Mouse (Mus musculus): Measurements from ENCODE around the gene 2310003L06Rik. TPM values are rescaled to one million over a fixed set of nuclear protein-coding genes. Genes with fewer than 3 reads are reported as not detected.

Gene 2310003L06Rik
- polyA plus RNA-seq (2016; fragmentation: Nextera tagmentation; extraction: Ambion mirVana), result not detected in 2 replicates

GRCm38 (mm10) chr5:87969201-87969600, at the start of gene 2310003L06Rik, which contains the start of gene Gm28434:
Gene 2310003L06Rik (plus strand): TSS chr5:87969459.
Gene Gm28434 (plus strand): TSS chr5:87969517.
- no peak for ATAC-seq (ENCODE audit: low FRiP score, low read depth)
- H3K9me3 ChIP-seq, result no peaks in the 10 kb centered on the region
- WGBS, result 54% methylated on average over 2 of the region's 2 CpGs

GRCm38 (mm10) chr5:87925372-87925771, 43.9 kb upstream of the 2310003L06Rik start, which contains the start of gene Csn3:
Gene Csn3 (plus strand): TSS chr5:87925579.
- no peaks in the 10 kb centered on the region for H3K4me1 ChIP-seq
- ATAC-seq (ENCODE audit: low FRiP score, low read depth), result no peak; the same call in 1 of the 2 replicates
- H3K4me3 ChIP-seq, result no peak within 1 kb of the TSS
- H3K4me2 ChIP-seq (replicated peaks), result no peak within 1 kb of the TSS
- 28% methylated on average over 5 of the region's 5 CpGs for WGBS
- no peak within 1 kb of the TSS for H3K27ac ChIP-seq (replicated peaks)
- no peaks in the 10 kb centered on the region for H3K9me3 ChIP-seq
- no peaks in the 10 kb centered on the region for H3K36me3 ChIP-seq
- no peak within 1 kb of the TSS for H3K9ac ChIP-seq (replicated peaks)
- no peaks in the 10 kb centered on the region for H3K27me3 ChIP-seq

More at GRCm38 (mm10) chr5:87969201-87969600, at the start of gene 2310003L06Rik, which contains the start of gene Gm28434:
- Histone ChIP-seq H3K4me3 (no peak within 1 kb of the TSS), H3K27ac (replicated peaks) (no peak within 1 kb of the TSS), H3K4me1 (no peaks in the 10 kb centered on the region), H3K4me2 (replicated peaks) (no peak within 1 kb of the TSS), H3K9ac (replicated peaks) (no peak within 1 kb of the TSS), H3K36me3 (no peaks in the 10 kb centered on the region), H3K27me3 (no peaks in the 10 kb centered on the region)

GRCm38 (mm10) chr5:87931603-87932002, 37.7 kb upstream of the 2310003L06Rik start:
- no peak for ATAC-seq (ENCODE audit: low FRiP score, low read depth)
- Histone ChIP-seq H3K9me3 (no peaks in the 10 kb centered on the region), H3K27me3 (no peaks in the 10 kb centered on the region), H3K27ac (replicated peaks) (no peak overlapping the region), H3K4me1 (no peaks in the 10 kb centered on the region), H3K9ac (replicated peaks) (no peak overlapping the region), H3K4me3 (no peak overlapping the region), H3K36me3 (no peaks in the 10 kb centered on the region), H3K4me2 (replicated peaks) (no peak overlapping the region)
- WGBS, result 56% methylated on average over 1 of the region's 1 CpGs

GRCm38 (mm10) chr5:87940752-87941151, 28.5 kb upstream of the 2310003L06Rik start:
- no peaks in the 10 kb centered on the region for H3K27me3 ChIP-seq
- H3K36me3 ChIP-seq, result no peaks in the 10 kb centered on the region
- no peaks in the 10 kb centered on the region for H3K4me1 ChIP-seq
- H3K4me2 ChIP-seq (replicated peaks), result no peak overlapping the region
- WGBS, result 63% methylated on average over 3 of the region's 3 CpGs
- no peak overlapping the region for H3K4me3 ChIP-seq
- H3K9me3 ChIP-seq, result no peaks in the 10 kb centered on the region
- ATAC-seq (ENCODE audit: low FRiP score, low read depth), result no peak
- H3K9ac ChIP-seq (replicated peaks), result no peak overlapping the region
- H3K27ac ChIP-seq (replicated peaks), result no peak overlapping the region

GRCm38 (mm10) chr5:87942515-87942914, 26.7 kb upstream of the 2310003L06Rik start:
- no peaks in the 10 kb centered on the region for H3K9me3 ChIP-seq
- H3K27ac ChIP-seq (replicated peaks), result no peak overlapping the region
- H3K4me2 ChIP-seq (replicated peaks), result no peak overlapping the region
- no peaks in the 10 kb centered on the region for H3K36me3 ChIP-seq
- no peak overlapping the region for H3K4me3 ChIP-seq
- ATAC-seq (ENCODE audit: low FRiP score, low read depth), result no peak
- H3K4me1 ChIP-seq, result no peaks in the 10 kb centered on the region
- no peak overlapping the region for H3K9ac ChIP-seq (replicated peaks)
- H3K27me3 ChIP-seq, result no peaks in the 10 kb centered on the region

GRCm38 (mm10) chr5:87951836-87952235, 17.4 kb upstream of the 2310003L06Rik start:
- no peaks in the 10 kb centered on the region for H3K27me3 ChIP-seq
- no peaks in the 10 kb centered on the region for H3K4me1 ChIP-seq
- no peaks in the 10 kb centered on the region for H3K36me3 ChIP-seq
- H3K4me2 ChIP-seq (replicated peaks), result no peak overlapping the region
- H3K9ac ChIP-seq (replicated peaks), result no peak overlapping the region
- no peak for ATAC-seq (ENCODE audit: low FRiP score, low read depth)
- no peak overlapping the region for H3K27ac ChIP-seq (replicated peaks)
- no peak overlapping the region for H3K4me3 ChIP-seq
- H3K9me3 ChIP-seq, result no peaks in the 10 kb centered on the region

- WGBS, result 89% methylated on average over 3 of the region's 3 CpGs
- H3K27me3 ChIP-seq, result no peaks in the 10 kb centered on the region
- no peak within 1 kb of the TSS for H3K4me2 ChIP-seq (replicated peaks)
- H3K9ac ChIP-seq (replicated peaks), result no peak within 1 kb of the TSS
- no peaks in the 10 kb centered on the region for H3K9me3 ChIP-seq
- no peak within 1 kb of the TSS for H3K4me3 ChIP-seq
- no peak for ATAC-seq (ENCODE audit: low FRiP score, low read depth)
- no peak within 1 kb of the TSS for H3K27ac ChIP-seq (replicated peaks)
- no peaks in the 10 kb centered on the region for H3K36me3 ChIP-seq
- no peaks in the 10 kb centered on the region for H3K4me1 ChIP-seq
Measured at GRCm38 (mm10) chr5:87979139-87979538, 9.9 kb downstream of the 2310003L06Rik start, which contains the start of gene Cabs1. Gene Cabs1 (plus strand): TSS chr5:87979439.

GRCm38 (mm10) chr5:87982468-87983214, 13.4 kb downstream of the 2310003L06Rik start:
- ATAC-seq (ENCODE audit: low FRiP score, low read depth), result no peak
- Histone ChIP-seq H3K4me1 (no peaks in the 10 kb centered on the region), H3K4me3 (no peak overlapping the region), H3K4me2 (replicated peaks) (no peak overlapping the region), H3K27ac (replicated peaks) (no peak overlapping the region), H3K27me3 (no peaks in the 10 kb centered on the region), H3K36me3 (no peaks in the 10 kb centered on the region), H3K9ac (replicated peaks) (no peak overlapping the region), H3K9me3 (no peaks in the 10 kb centered on the region)
- WGBS, result 52% methylated on average over 3 of the region's 3 CpGs

- ATAC-seq (ENCODE audit: low FRiP score, low read depth), result no peak
- 86% methylated on average over 3 of the region's 3 CpGs for WGBS
- H3K9me3 ChIP-seq, result no peaks in the 10 kb centered on the region
- no peaks in the 10 kb centered on the region for H3K4me1 ChIP-seq
- no peaks in the 10 kb centered on the region for H3K36me3 ChIP-seq
- H3K27ac ChIP-seq (replicated peaks), result no peak within 1 kb of the TSS
- H3K27me3 ChIP-seq, result no peaks in the 10 kb centered on the region
- no peak within 1 kb of the TSS for H3K9ac ChIP-seq (replicated peaks)
- no peak within 1 kb of the TSS for H3K4me3 ChIP-seq
- no peak within 1 kb of the TSS for H3K4me2 ChIP-seq (replicated peaks)
Measured at GRCm38 (mm10) chr5:88002249-88002648, 33.0 kb downstream of the 2310003L06Rik start, which contains the start of gene Smr3a. Gene Smr3a (plus strand): TSS chr5:88002549.

- no peak for ATAC-seq (ENCODE audit: low FRiP score, low read depth)
- no peak overlapping the region for H3K4me2 ChIP-seq (replicated peaks)
- H3K27ac ChIP-seq (replicated peaks), result no peak overlapping the region
- H3K4me3 ChIP-seq, result no peak overlapping the region
- no peaks in the 10 kb centered on the region for H3K9me3 ChIP-seq
- no peaks in the 10 kb centered on the region for H3K36me3 ChIP-seq
- no peaks in the 10 kb centered on the region for H3K4me1 ChIP-seq
- H3K9ac ChIP-seq (replicated peaks), result no peak overlapping the region
- no peaks in the 10 kb centered on the region for H3K27me3 ChIP-seq
Measured at GRCm38 (mm10) chr5:88005241-88005640, 36.0 kb downstream of the 2310003L06Rik start.

Data from midbrain, embryonic 12.5 days (tissue).